Mouse (Mus musculus) left cerebral cortex, adult 2 months (tissue): ENCODE measurements at regions not wholly inside any gene's neighbourhood (a gene's known extent, or its start where the extent isn't known, plus 50 kb on each side); places are given as distances from the start of the nearest gene placed in this dataset.

Source experiments
- DNase-seq, 2 experiments: peaks; one replicate each; pipeline ENCODE4 v3.0.0; 2021 to 2022; ENCODE audit warnings: low spot score in 2 of 2, mixed read lengths in 1 of 2; ENCODE audit errors: extremely low spot score in 1 of 2
- H3K27ac ChIP-seq: fragments of 200-600 bp; 2 replicates; pipeline ENCODE4 v1.8.1; 2022
- H3K4me3 ChIP-seq: fragments of 200-600 bp; 2 replicates; pipeline ENCODE4 v1.8.1; 2022
- CTCF ChIP-seq: fragments of 200-600 bp; IDR thresholded peaks from 2 replicates; pipeline ENCODE4 v1.8.1; 2022; ENCODE audit warnings: antibody characterized with exemption, mild to moderate bottlenecking, moderate library complexity
- intact Hi-C: fragments of 180-260 bp; cut with DNase I; formaldehyde crosslinking; loops from one replicate; pipeline ENCODE4 v1.15.1; 2025

- DNase-seq: no peak
- no peak overlapping the region for H3K4me3 ChIP-seq
- TF ChIP-seq CTCF: no peak
- H3K27ac ChIP-seq: no peak overlapping the region
- intact Hi-C loops: no loop called here
These were observed 86.9 kb downstream of the Alx1 start for GRCm38 (mm10) chr10:102943156-102943555.

- no peak for DNase-seq
- no peak for TF ChIP-seq CTCF
- no peak overlapping the region for H3K27ac ChIP-seq
- intact Hi-C loops: no loop called here
- no peak overlapping the region for H3K4me3 ChIP-seq
These were observed 89.0 kb downstream of the Alx1 start for GRCm38 (mm10) chr10:102940823-102941519.

- DNase-seq: no peak
- no peak overlapping the region for H3K27ac ChIP-seq
- no peak for TF ChIP-seq CTCF
- intact Hi-C loops: no loop called here
- no peak overlapping the region for H3K4me3 ChIP-seq
These were observed 98.6 kb downstream of the Alx1 start for GRCm38 (mm10) chr10:102931445-102931844.

GRCm38 (mm10) chr10:102928651-102929050, 101.4 kb downstream of the Alx1 start:
- intact Hi-C loops: no loop called here
- Histone ChIP-seq H3K4me3 (no peak overlapping the region), H3K27ac (no peak overlapping the region)
- no peak for TF ChIP-seq CTCF
- DNase-seq: no peak

GRCm38 (mm10) chr10:102897368-102897767, 132.6 kb downstream of the Alx1 start:
- DNase-seq: no peak
- no peak for TF ChIP-seq CTCF
- intact Hi-C loops: no loop called here
- Histone ChIP-seq H3K4me3 (no peak overlapping the region), H3K27ac (no peak overlapping the region)

GRCm38 (mm10) chr10:102895952-102896351, 134.1 kb downstream of the Alx1 start:
- intact Hi-C loops: no loop called here
- no peak for TF ChIP-seq CTCF
- no peak for DNase-seq
- H3K4me3 ChIP-seq: no peak overlapping the region
- H3K27ac ChIP-seq: no peak overlapping the region

GRCm38 (mm10) chr10:102892373-102892772, 137.6 kb downstream of the Alx1 start:
- TF ChIP-seq CTCF: no peak
- intact Hi-C loops: no loop called here
- DNase-seq: no peak
- Histone ChIP-seq H3K27ac (no peak overlapping the region), H3K4me3 (no peak overlapping the region)

GRCm38 (mm10) chr10:102889709-102890108, 140.3 kb downstream of the Alx1 start:
- no peak for TF ChIP-seq CTCF
- no peak for DNase-seq
- intact Hi-C loops: no loop called here
- no peak overlapping the region for H3K4me3 ChIP-seq
- H3K27ac ChIP-seq: no peak overlapping the region

- Histone ChIP-seq H3K27ac (no peak overlapping the region), H3K4me3 (no peak overlapping the region)
- no peak for DNase-seq
- intact Hi-C loops: no loop called here
- no peak for TF ChIP-seq CTCF
These were observed 148.1 kb downstream of the Alx1 start for GRCm38 (mm10) chr10:102881824-102882438.

GRCm38 (mm10) chr10:102878010-102878409, 152.0 kb downstream of the Alx1 start:
- intact Hi-C loops: loop anchor here (5.0 kb wide), 1 partner anchor 426 kb away; no protein-coding TSS in a partner anchor
- H3K4me3 ChIP-seq: no peak overlapping the region; the same call in 1 of the 2 replicates

GRCm38 (mm10) chr10:102876946-102877345, 153.1 kb downstream of the Alx1 start:
- no peak for TF ChIP-seq CTCF
- Histone ChIP-seq H3K4me3 (no peak overlapping the region), H3K27ac (no peak overlapping the region)
- no peak for DNase-seq
- intact Hi-C loops: loop anchor here (5.0 kb wide), 1 partner anchor 425 kb away; no protein-coding TSS in a partner anchor

More at GRCm38 (mm10) chr10:102878010-102878409, 152.0 kb downstream of the Alx1 start:
- DNase-seq: peak; percentile 8 to 12
- peak; percentile 75 for TF ChIP-seq CTCF
- H3K27ac ChIP-seq: no peak overlapping the region

- DNase-seq: no peak
- intact Hi-C loops: loop anchor here (2.0 kb wide), 1 partner anchor 274 kb away; no protein-coding TSS in a partner anchor
- Histone ChIP-seq H3K27ac (no peak overlapping the region), H3K4me3 (no peak overlapping the region)
- TF ChIP-seq CTCF: peak; percentile 66
These were observed 163.1 kb downstream of the Alx1 start for GRCm38 (mm10) chr10:102866920-102867319.
